Mouse (Mus musculus) embryonic fibroblast, embryonic 13.5 days (primary cell): Measurements from ENCODE around the gene Mrpl21.

Source experiments
- CTCF ChIP-seq: IDR thresholded peaks from 2 replicates; pipeline ENCODE4 v1.5.1; 2011; ENCODE audit warnings: mild to moderate bottlenecking, control low read depth, low read length, moderate library complexity, borderline replicate concordance; ENCODE audit not compliant: insufficient read depth
- POLR2A ChIP-seq: IDR thresholded peaks from 2 replicates; pipeline ENCODE4 v1.6.1; 2011; ENCODE audit warnings: low read depth, mild to moderate bottlenecking, control low read depth, low read length, moderate library complexity

DNA sequence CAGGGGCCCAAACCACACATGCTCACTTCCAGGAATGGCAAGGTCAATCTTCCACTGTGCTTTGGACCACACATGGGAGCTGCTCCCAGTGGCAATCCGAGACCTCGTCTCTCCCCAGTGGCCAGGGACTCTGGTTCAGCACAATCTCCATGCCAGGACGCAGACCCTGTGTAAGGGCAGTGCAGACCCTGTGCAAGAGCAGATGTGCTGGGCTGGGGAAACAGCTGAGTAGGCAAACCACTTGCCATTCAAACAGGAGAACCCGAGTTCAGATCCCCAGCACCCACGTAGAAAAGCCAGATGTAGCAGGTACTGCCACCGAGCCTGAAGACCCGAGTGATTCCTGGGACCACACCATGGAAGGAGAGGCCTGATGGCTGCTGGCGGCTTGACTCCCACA lies 22.7 kb upstream of the Mrpl21 start:
- no peak for TF ChIP-seq CTCF
- no peak for TF ChIP-seq POLR2A
